13 mouse cellular contexts compared by ENCODE assay signal in genomic region chr5:139819538-139820181, GRCm38 (mm10). TPM values are rescaled to one million over a fixed set of nuclear protein-coding genes. Genes with fewer than 3 reads are reported as not detected.
DNase-seq lines count a peak whose midpoint lies in the region; ATAC-seq and TF ChIP-seq lines count a peak whose summit lies in the region.
"Had no signal": no experiment of that assay in that cellular context is flagged by ENCODE, and none has a peak within 500 bp of the region (broad histone marks: within the 10 kb centered on the region; RNA-seq: fewer than 3 reads in every experiment).

Gene Tmem184a, minus strand, starts transcription at chr5:139819917.

- no peaks in the 10 kb centered on the region for H3K4me1 ChIP-seq in kidney, postnatal 0 days (replicated peaks; ENCODE audit: insufficient read depth, low read length)
- peaks cover 3% of the 10 kb centered on the region; the same call in 1 of the 2 replicates for H3K4me1 ChIP-seq in midbrain, embryonic 13.5 days (replicated peaks)
- peaks cover 3% of the 10 kb centered on the region; the same call in 1 of the 2 replicates for H3K4me1 ChIP-seq in midbrain, embryonic 15.5 days
- H3K4me1 ChIP-seq in intestine, postnatal 0 days (replicated peaks; ENCODE audit: control insufficient read depth, insufficient read depth, low read length) = 0 out of 2 replicates have a peak, but pooled peaks cover 6% of the 10 kb centered on the region
- no peaks in the 10 kb centered on the region for H3K4me1 ChIP-seq in stomach, postnatal 0 days (replicated peaks; ENCODE audit: control insufficient read depth, insufficient read depth)
- H3K4me1 ChIP-seq: forebrain, embryonic 13.5 days; midbrain, embryonic 12.5 days had no signal

- H3K4me2 ChIP-seq in kidney, postnatal 0 days (ENCODE audit: low read length) = no peak within 1 kb of the TSS
- H3K4me2 ChIP-seq in midbrain, embryonic 13.5 days (replicated peaks) = no peak within 1 kb of the TSS
- H3K4me2 ChIP-seq in midbrain, embryonic 15.5 days = no peak within 1 kb of the TSS
- peak within 1 kb of the TSS; percentile 62 for H3K4me2 ChIP-seq in intestine, postnatal 0 days (replicated peaks; ENCODE audit: low read depth)
- peak within 1 kb of the TSS; percentile 32 for H3K4me2 ChIP-seq in stomach, postnatal 0 days (replicated peaks; ENCODE audit: low read depth)
- H3K4me2 ChIP-seq: forebrain, embryonic 13.5 days; heart, embryonic 11.5 days; midbrain, embryonic 12.5 days had no signal

- no peak for TF ChIP-seq EP300 in stomach, postnatal 0 days (optimal IDR thresholded peaks at IDR 0.05)

- ATAC-seq in kidney, postnatal 0 days (replicated peaks; ENCODE audit: low FRiP score, low read depth) = no peak
- ATAC-seq in midbrain, embryonic 13.5 days = 0 out of 2 replicates have a peak, but pooled peaks have one; percentile 8
- ATAC-seq in midbrain, embryonic 15.5 days (replicated peaks) = no peak
- ATAC-seq in intestine, postnatal 0 days = peak; percentile 32
- peak; percentile 63 for ATAC-seq in stomach, postnatal 0 days (ENCODE audit: low FRiP score, low TSS enrichment)
- ATAC-seq: CD4-positive, CD25-positive, alpha-beta regulatory T cell, adult 4 months had no signal

- no peaks in the 10 kb centered on the region for H3K27me3 ChIP-seq in kidney, postnatal 0 days (ENCODE audit: insufficient read depth, low read length)
- H3K27me3 ChIP-seq in midbrain, embryonic 13.5 days = peaks cover 12% of the 10 kb centered on the region
- H3K27me3 ChIP-seq in midbrain, embryonic 15.5 days (replicated peaks) = 0 out of 2 replicates have a peak, but pooled peaks cover 2% of the 10 kb centered on the region
- H3K27me3 ChIP-seq in intestine, postnatal 0 days (replicated peaks; ENCODE audit: control insufficient read depth, insufficient read depth, low read length) = no peaks in the 10 kb centered on the region
- H3K27me3 ChIP-seq in stomach, postnatal 0 days (ENCODE audit: control insufficient read depth, insufficient read depth, low read length) = no peaks in the 10 kb centered on the region

- no peak within 1 kb of the TSS for H3K4me3 ChIP-seq in kidney, postnatal 0 days (replicated peaks; ENCODE audit: low read depth, low read length)
- no peak within 1 kb of the TSS for H3K4me3 ChIP-seq in midbrain, embryonic 13.5 days (replicated peaks)
- no peak within 1 kb of the TSS for H3K4me3 ChIP-seq in midbrain, embryonic 15.5 days
- peak within 1 kb of the TSS; percentile 31 for H3K4me3 ChIP-seq in intestine, postnatal 0 days (ENCODE audit: low read depth, low read length)
- H3K4me3 ChIP-seq in stomach, postnatal 0 days (ENCODE audit: low read depth, low read length) = peak within 1 kb of the TSS; percentile 10; the same call in 1 of the 2 replicates
- H3K4me3 ChIP-seq: forebrain, embryonic 13.5 days; layer of hippocampus, adult 2 months; midbrain, embryonic 12.5 days had no signal

- H3K9ac ChIP-seq in kidney, postnatal 0 days (ENCODE audit: low read depth, low read length) = no peak within 1 kb of the TSS
- H3K9ac ChIP-seq in midbrain, embryonic 13.5 days (replicated peaks) = no peak within 1 kb of the TSS
- H3K9ac ChIP-seq in midbrain, embryonic 15.5 days = no peak within 1 kb of the TSS
- peak within 1 kb of the TSS; percentile 13 for H3K9ac ChIP-seq in intestine, postnatal 0 days (ENCODE audit: low read depth, low read length)
- peak within 1 kb of the TSS; percentile 43 for H3K9ac ChIP-seq in stomach, postnatal 0 days (ENCODE audit: low read length)
- H3K9ac ChIP-seq: forebrain, embryonic 13.5 days; midbrain, embryonic 12.5 days had no signal

- no peak for DNase-seq in kidney, postnatal 0 days (ENCODE audit: low spot score)
- DNase-seq in kidney, adult 11 months = no peak
- DNase-seq in stomach, postnatal 0 days (ENCODE audit: low spot score) = peak; percentile 73
- DNase-seq in adrenal gland, postnatal 14 days = no peak
- DNase-seq in retina, postnatal 1 day = no peak

- no peak for TF ChIP-seq CTCF in kidney, postnatal 0 days (IDR thresholded peaks at IDR 0.05; ENCODE audit: low read depth)
- TF ChIP-seq CTCF in intestine, postnatal 0 days (IDR thresholded peaks at IDR 0.05; ENCODE audit: low read depth) = no peak
- no peak for TF ChIP-seq CTCF in stomach, postnatal 0 days (IDR thresholded peaks at IDR 0.05; ENCODE audit: low read depth)

- 80% methylated on average over 9 of the region's 9 CpGs for whole genome bisulfite sequencing in kidney, postnatal 0 days
- 87% methylated on average over 9 of the region's 9 CpGs for WGBS in midbrain, embryonic 13.5 days
- 85% methylated on average over 9 of the region's 9 CpGs for whole genome bisulfite sequencing in midbrain, embryonic 15.5 days
- 46% methylated on average over 9 of the region's 9 CpGs for WGBS in intestine, postnatal 0 days
- 64% methylated on average over 9 of the region's 9 CpGs for WGBS in stomach, postnatal 0 days

- H3K36me3 ChIP-seq in kidney, postnatal 0 days (ENCODE audit: insufficient read depth, low read length) = peaks cover 7% of the 10 kb centered on the region; the same call in 1 of the 2 replicates
- peaks cover 45% of the 10 kb centered on the region for H3K36me3 ChIP-seq in midbrain, embryonic 13.5 days
- peaks cover 3% of the 10 kb centered on the region; the same call in 1 of the 2 replicates for H3K36me3 ChIP-seq in midbrain, embryonic 15.5 days (replicated peaks)
- H3K36me3 ChIP-seq in intestine, postnatal 0 days (ENCODE audit: control insufficient read depth, insufficient read depth) = peaks cover 19% of the 10 kb centered on the region; the same call in 1 of the 2 replicates
- H3K36me3 ChIP-seq in stomach, postnatal 0 days (ENCODE audit: control insufficient read depth, insufficient read depth, low read length) = peaks cover 8% of the 10 kb centered on the region; the same call in 1 of the 2 replicates

- no peaks in the 10 kb centered on the region for H3K9me3 ChIP-seq in kidney, postnatal 0 days (replicated peaks; ENCODE audit: low read length)
- H3K9me3 ChIP-seq in midbrain, embryonic 13.5 days = no peaks in the 10 kb centered on the region
- no peaks in the 10 kb centered on the region for H3K9me3 ChIP-seq in midbrain, embryonic 15.5 days
- no peaks in the 10 kb centered on the region for H3K9me3 ChIP-seq in intestine, postnatal 0 days (ENCODE audit: control insufficient read depth)
- no peaks in the 10 kb centered on the region for H3K9me3 ChIP-seq in stomach, postnatal 0 days (ENCODE audit: control insufficient read depth, low read length)
- H3K9me3 ChIP-seq: forebrain, embryonic 13.5 days; midbrain, embryonic 12.5 days had no signal

- no peak within 1 kb of the TSS for H3K27ac ChIP-seq in kidney, postnatal 0 days
- H3K27ac ChIP-seq in midbrain, embryonic 13.5 days = no peak within 1 kb of the TSS
- no peak within 1 kb of the TSS for H3K27ac ChIP-seq in midbrain, embryonic 15.5 days
- H3K27ac ChIP-seq in intestine, postnatal 0 days (ENCODE audit: low read depth, low read length) = peak within 1 kb of the TSS; percentile 87
- H3K27ac ChIP-seq in stomach, postnatal 0 days (replicated peaks) = peak within 1 kb of the TSS; percentile 86
- H3K27ac ChIP-seq: forebrain, embryonic 13.5 days; layer of hippocampus, adult 2 months; midbrain, embryonic 12.5 days had no signal

RNA-seq across cellular contexts. Expression of gene Tmem184a, which starts in this region (rescaled TPM):
- polyA plus RNA-seq in kidney, postnatal 0 days (2015; fragmentation: Nextera tagmentation; extraction: Ambion mirVana) = 11.2 and 13.3 TPM in 2 replicates
- polyA plus RNA-seq in midbrain, embryonic 13.5 days (2015; fragmentation: Nextera tagmentation; extraction: Ambion mirVana) = 0.19 and 0.35 TPM in 2 replicates
- polyA plus RNA-seq in midbrain, embryonic 15.5 days (2015; fragmentation: Nextera tagmentation; extraction: Ambion mirVana) = 0.14 and 0.30 TPM in 2 replicates
- 197 and 218 TPM in 2 replicates for polyA plus RNA-seq in intestine, postnatal 0 days (2015; fragmentation: Nextera tagmentation; extraction: Ambion mirVana)
- 72.0 and 84.3 TPM in 2 replicates for polyA plus RNA-seq in stomach, postnatal 0 days (2015; fragmentation: Nextera tagmentation; extraction: Ambion mirVana)
- total RNA-seq in adrenal gland, postnatal 14 days (2021) = 0.56 and 0.89 TPM in 2 replicates

Comparison
In these comparisons a context has a peak if more than half of its experiments do, and no peak if none do; other contexts are left out.
1. Peak in ATAC-seq in midbrain, embryonic 13.5 days; RNA of the gene not detected or under 1 TPM.
2. ATAC-seq: peak in intestine, postnatal 0 days (single experiment) and stomach, postnatal 0 days (single experiment); none in kidney, postnatal 0 days (single experiment) and midbrain, embryonic 15.5 days (single experiment).
3. H3K27ac ChIP-seq: peak in intestine, postnatal 0 days (single experiment) and stomach, postnatal 0 days (single experiment); none in kidney, postnatal 0 days (single experiment), midbrain, embryonic 13.5 days (single experiment) and midbrain, embryonic 15.5 days (single experiment).
4. H3K4me2 ChIP-seq: peak in intestine, postnatal 0 days (single experiment) and stomach, postnatal 0 days (single experiment); none in kidney, postnatal 0 days (single experiment), midbrain, embryonic 13.5 days (single experiment) and midbrain, embryonic 15.5 days (single experiment).
5. H3K4me3 ChIP-seq: peak in intestine, postnatal 0 days (single experiment) and stomach, postnatal 0 days (single experiment); none in kidney, postnatal 0 days (single experiment), midbrain, embryonic 13.5 days (single experiment) and midbrain, embryonic 15.5 days (single experiment).
6. H3K9ac ChIP-seq: peak in intestine, postnatal 0 days (single experiment) and stomach, postnatal 0 days (single experiment); none in kidney, postnatal 0 days (single experiment), midbrain, embryonic 13.5 days (single experiment) and midbrain, embryonic 15.5 days (single experiment).